Mouse (Mus musculus): ENCODE results near the gene Tmem150b. TPM values are rescaled to one million over a fixed set of nuclear protein-coding genes. Genes with fewer than 3 reads are reported as not detected.

The Tmem150b gene
- polyA plus RNA-seq, 1 experiment = 7.2 TPM

GRCm38 (mm10) chr7:4716955-4717354, 8.1 kb downstream of the Tmem150b start:
- no peak overlapping the region for H3K4me3 ChIP-seq (replicated peaks; ENCODE audit: control insufficient read depth, low read depth, low read length)
- 57% methylated on average over 6 of the region's 6 CpGs for WGBS
- no peak overlapping the region for H3K27ac ChIP-seq (ENCODE audit: control insufficient read depth, insufficient read depth, low read depth, low read length, poor library complexity)
- H3K4me1 ChIP-seq (ENCODE audit: control insufficient read depth, insufficient read depth, low read length) = peaks cover 5% of the 10 kb centered on the region; the same call in 1 of the 2 replicates
- TF ChIP-seq CTCF (IDR thresholded peaks at IDR 0.05; ENCODE audit: control insufficient read depth, insufficient read depth, low read length) = no peak
- no peak for TF ChIP-seq POLR2A (IDR thresholded peaks at IDR 0.05; ENCODE audit: borderline replicate concordance, control insufficient read depth, low read depth, low read length)

DNA sequence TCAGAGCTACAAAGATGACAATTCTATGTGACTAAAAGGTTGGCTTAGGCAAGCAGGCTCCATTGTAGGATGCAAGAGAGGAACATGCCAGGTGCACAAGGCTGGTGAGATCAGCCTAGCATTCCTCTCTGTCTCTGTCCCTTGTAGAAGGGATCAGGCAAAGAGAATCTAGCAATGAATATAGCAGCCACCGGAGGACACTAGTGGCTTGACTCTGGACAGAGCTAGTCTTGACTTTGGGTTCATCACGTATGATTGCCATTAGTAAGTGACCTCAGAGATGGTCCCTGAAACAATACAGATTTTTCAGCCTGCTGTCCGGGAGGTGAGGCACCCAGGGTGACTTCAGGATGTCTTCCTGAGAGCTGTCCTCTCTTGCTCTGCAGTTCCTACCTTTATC, 12.5 kb downstream of the Tmem150b start:
- H3K27ac ChIP-seq (ENCODE audit: control insufficient read depth, insufficient read depth, low read depth, low read length, poor library complexity) = no peak overlapping the region
- H3K4me1 ChIP-seq (ENCODE audit: control insufficient read depth, insufficient read depth, low read length) = no peaks in the 10 kb centered on the region
- TF ChIP-seq CTCF (IDR thresholded peaks at IDR 0.05; ENCODE audit: control insufficient read depth, insufficient read depth, low read length) = no peak
- TF ChIP-seq POLR2A (IDR thresholded peaks at IDR 0.05; ENCODE audit: borderline replicate concordance, control insufficient read depth, low read depth, low read length) = no peak
- WGBS = 62% methylated on average over 3 of the region's 3 CpGs
- H3K4me3 ChIP-seq (replicated peaks; ENCODE audit: control insufficient read depth, low read depth, low read length) = no peak overlapping the region

DNA sequence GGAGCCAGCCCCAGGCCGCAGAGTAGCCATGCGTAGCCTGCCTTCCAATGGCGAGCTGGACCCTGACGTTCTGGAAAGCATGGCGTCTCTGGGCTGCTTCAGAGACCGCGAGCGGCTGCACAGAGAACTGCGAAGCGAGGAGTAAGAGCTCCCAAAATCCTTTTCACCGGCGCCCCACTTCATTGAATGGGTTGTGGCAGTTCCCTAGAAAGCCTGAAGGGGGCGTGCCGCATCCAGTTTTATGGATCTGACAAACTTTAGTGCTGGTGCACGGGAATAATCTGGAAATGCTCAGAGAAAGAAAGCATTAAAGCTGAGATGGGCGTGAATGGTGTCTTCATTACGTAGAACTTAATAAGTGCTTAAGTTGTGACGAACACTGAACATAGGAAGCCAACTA, 20.0 kb downstream of the Tmem150b start:
- Histone ChIP-seq H3K4me3 (replicated peaks; ENCODE audit: control insufficient read depth, low read depth, low read length) (no peak overlapping the region), H3K27ac (ENCODE audit: control insufficient read depth, insufficient read depth, low read depth, low read length, poor library complexity) (no peak overlapping the region), H3K4me1 (ENCODE audit: control insufficient read depth, insufficient read depth, low read length) (no peaks in the 10 kb centered on the region)
- WGBS = 32% methylated on average over 18 of the region's 18 CpGs
- no peak for TF ChIP-seq POLR2A (IDR thresholded peaks at IDR 0.05; ENCODE audit: borderline replicate concordance, control insufficient read depth, low read depth, low read length)
- peak; percentile 31; the same call in 1 of the 2 replicates for TF ChIP-seq CTCF (IDR thresholded peaks at IDR 0.05; ENCODE audit: control insufficient read depth, insufficient read depth, low read length)

DNA sequence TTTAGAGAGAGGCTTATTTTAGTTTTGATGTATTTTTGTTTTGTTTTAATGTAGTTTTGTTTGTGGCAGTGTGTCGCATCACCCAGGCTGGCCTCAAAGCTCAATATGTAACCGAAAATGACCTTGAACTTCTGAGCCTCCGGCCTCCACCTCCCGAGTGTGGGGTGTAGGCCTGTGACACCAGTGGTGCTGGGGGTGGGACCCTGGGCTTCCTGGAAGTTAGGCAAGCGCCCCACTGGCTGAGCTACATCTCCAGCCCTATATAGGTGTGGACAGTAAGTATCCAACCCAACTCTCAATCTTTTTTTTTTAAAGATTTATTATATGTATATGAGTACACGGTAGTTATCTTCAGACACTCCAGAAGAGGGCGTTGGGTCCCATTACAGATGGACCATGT, 21.9 kb downstream of the Tmem150b start:
- no peak overlapping the region for H3K27ac ChIP-seq (ENCODE audit: control insufficient read depth, insufficient read depth, low read depth, low read length, poor library complexity)
- H3K4me3 ChIP-seq (replicated peaks; ENCODE audit: control insufficient read depth, low read depth, low read length) = no peak overlapping the region
- TF ChIP-seq POLR2A (IDR thresholded peaks at IDR 0.05; ENCODE audit: borderline replicate concordance, control insufficient read depth, low read depth, low read length) (no peak), CTCF (IDR thresholded peaks at IDR 0.05; ENCODE audit: control insufficient read depth, insufficient read depth, low read length) (no peak)
- 83% methylated on average over 7 of the region's 7 CpGs for WGBS
- H3K4me1 ChIP-seq (ENCODE audit: control insufficient read depth, insufficient read depth, low read length) = no peaks in the 10 kb centered on the region

DNA sequence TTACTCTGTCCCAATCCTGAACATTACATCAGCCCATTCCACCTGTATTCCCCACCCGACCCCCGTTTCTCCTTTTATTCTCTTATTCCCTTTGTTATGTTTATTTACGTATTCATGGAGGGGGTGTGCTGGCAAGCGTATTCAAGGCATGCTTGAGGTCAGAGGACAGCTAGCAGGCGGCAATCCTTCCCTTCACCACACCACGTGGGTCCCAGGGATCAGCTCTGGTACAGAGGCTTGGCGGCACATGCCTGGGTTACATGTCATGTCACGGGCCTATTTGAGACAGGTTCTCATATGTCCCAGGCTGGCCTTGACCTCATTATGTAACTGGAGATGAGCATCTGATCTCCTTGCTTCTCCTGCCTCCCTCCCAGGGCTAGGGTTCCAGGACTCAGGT, 22.7 kb downstream of the Tmem150b start:
- no peaks in the 10 kb centered on the region for H3K4me1 ChIP-seq (ENCODE audit: control insufficient read depth, insufficient read depth, low read length)
- WGBS = 80% methylated on average over 8 of the region's 8 CpGs
- TF ChIP-seq POLR2A (IDR thresholded peaks at IDR 0.05; ENCODE audit: borderline replicate concordance, control insufficient read depth, low read depth, low read length) = no peak
- TF ChIP-seq CTCF (IDR thresholded peaks at IDR 0.05; ENCODE audit: control insufficient read depth, insufficient read depth, low read length) = no peak
- no peak overlapping the region for H3K4me3 ChIP-seq (replicated peaks; ENCODE audit: control insufficient read depth, low read depth, low read length)
- no peak overlapping the region for H3K27ac ChIP-seq (ENCODE audit: control insufficient read depth, insufficient read depth, low read depth, low read length, poor library complexity)

DNA sequence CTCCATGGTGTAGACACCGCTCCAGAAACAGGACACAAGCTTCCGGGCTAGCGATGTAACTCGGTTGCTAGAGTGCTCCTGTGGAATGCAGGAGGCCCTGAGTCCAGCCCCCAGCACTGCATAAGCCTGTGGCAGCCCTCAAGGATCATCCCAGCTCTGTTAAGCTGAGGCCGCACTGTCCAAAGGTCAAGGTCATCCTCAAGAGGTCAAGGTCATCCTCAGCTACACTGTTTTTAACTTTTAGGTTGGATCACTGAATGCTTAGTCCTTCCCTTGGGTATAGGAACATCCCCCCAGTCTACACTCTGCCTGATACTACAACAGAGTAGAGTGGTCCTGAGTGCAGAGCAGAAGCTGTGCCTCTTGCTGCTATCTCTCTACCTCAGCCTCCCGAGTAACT, 32.0 kb downstream of the Tmem150b start:
- Histone ChIP-seq H3K27ac (ENCODE audit: control insufficient read depth, insufficient read depth, low read depth, low read length, poor library complexity) (no peak overlapping the region), H3K4me3 (replicated peaks; ENCODE audit: control insufficient read depth, low read depth, low read length) (no peak overlapping the region), H3K4me1 (ENCODE audit: control insufficient read depth, insufficient read depth, low read length) (no peaks in the 10 kb centered on the region; the same call in 1 of the 2 replicates)
- 84% methylated on average over 6 of the region's 6 CpGs for WGBS
- TF ChIP-seq POLR2A (IDR thresholded peaks at IDR 0.05; ENCODE audit: borderline replicate concordance, control insufficient read depth, low read depth, low read length) (no peak), CTCF (IDR thresholded peaks at IDR 0.05; ENCODE audit: control insufficient read depth, insufficient read depth, low read length) (no peak)

DNA sequence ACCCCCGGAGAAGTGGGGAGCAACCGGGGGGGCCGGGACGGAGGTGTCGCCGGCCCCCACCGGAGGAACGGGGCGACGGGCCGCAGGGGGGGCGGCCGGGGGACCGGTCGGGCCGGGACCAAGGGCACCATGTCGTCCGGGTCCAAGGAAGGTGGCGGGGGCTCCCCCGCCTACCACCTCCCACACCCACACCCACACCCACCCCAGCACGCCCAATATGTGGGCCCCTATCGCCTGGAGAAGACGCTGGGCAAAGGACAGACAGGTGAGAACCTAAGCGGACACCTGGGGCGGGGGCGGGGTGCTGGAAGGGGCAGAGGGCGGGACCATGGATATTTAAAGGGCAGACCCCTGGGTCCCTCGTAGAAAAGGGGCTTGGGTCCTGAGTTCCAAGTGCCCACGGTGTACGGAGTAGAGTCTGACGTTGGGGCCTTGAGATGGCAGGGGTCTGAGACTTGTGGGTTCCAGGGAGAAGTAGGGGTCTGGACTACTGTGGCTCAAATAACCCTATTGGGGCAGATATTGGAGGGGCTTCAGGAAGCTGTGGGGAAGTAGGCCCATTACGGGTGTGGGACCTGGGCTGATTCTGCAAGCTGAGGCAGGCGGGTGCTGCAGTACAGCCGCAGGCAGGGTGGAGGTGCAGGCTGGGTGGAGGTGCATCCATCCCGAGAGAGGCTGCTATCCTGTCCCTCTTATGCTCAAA, 33.9 kb downstream of the Tmem150b start:
- Histone ChIP-seq H3K4me3 (replicated peaks; ENCODE audit: control insufficient read depth, low read depth, low read length) (no peak overlapping the region), H3K27ac (ENCODE audit: control insufficient read depth, insufficient read depth, low read depth, low read length, poor library complexity) (no peak overlapping the region), H3K4me1 (ENCODE audit: control insufficient read depth, insufficient read depth, low read length) (no peaks in the 10 kb centered on the region; the same call in 1 of the 2 replicates)
- WGBS = 28% methylated on average over 34 of the region's 35 CpGs
- TF ChIP-seq POLR2A (IDR thresholded peaks at IDR 0.05; ENCODE audit: borderline replicate concordance, control insufficient read depth, low read depth, low read length) (no peak), CTCF (IDR thresholded peaks at IDR 0.05; ENCODE audit: control insufficient read depth, insufficient read depth, low read length) (no peak)

- H3K27ac ChIP-seq (ENCODE audit: control insufficient read depth, insufficient read depth, low read depth, low read length, poor library complexity) = no peak within 1 kb of the TSS
- WGBS = 4% methylated on average over 10 of the region's 18 CpGs
Measured at GRCm38 (mm10) chr7:4690387-4690786, 34.7 kb downstream of the Tmem150b start, which contains the start of gene Brsk1. Brsk1 (plus strand) TSS chr7:4690604.

More at GRCm38 (mm10) chr7:4690387-4690786, 34.7 kb downstream of the Tmem150b start, which contains the start of gene Brsk1:
- Histone ChIP-seq H3K4me1 (ENCODE audit: control insufficient read depth, insufficient read depth, low read length) (no peaks in the 10 kb centered on the region; the same call in 1 of the 2 replicates), H3K4me3 (replicated peaks; ENCODE audit: control insufficient read depth, low read depth, low read length) (no peak within 1 kb of the TSS)
- TF ChIP-seq CTCF (IDR thresholded peaks at IDR 0.05; ENCODE audit: control insufficient read depth, insufficient read depth, low read length) = no peak
- TF ChIP-seq POLR2A (IDR thresholded peaks at IDR 0.05; ENCODE audit: borderline replicate concordance, control insufficient read depth, low read depth, low read length) = no peak

All from bone marrow, adult 2 months (tissue).